10 mouse cellular contexts compared by ENCODE assay signal in the genomic region with DNA sequence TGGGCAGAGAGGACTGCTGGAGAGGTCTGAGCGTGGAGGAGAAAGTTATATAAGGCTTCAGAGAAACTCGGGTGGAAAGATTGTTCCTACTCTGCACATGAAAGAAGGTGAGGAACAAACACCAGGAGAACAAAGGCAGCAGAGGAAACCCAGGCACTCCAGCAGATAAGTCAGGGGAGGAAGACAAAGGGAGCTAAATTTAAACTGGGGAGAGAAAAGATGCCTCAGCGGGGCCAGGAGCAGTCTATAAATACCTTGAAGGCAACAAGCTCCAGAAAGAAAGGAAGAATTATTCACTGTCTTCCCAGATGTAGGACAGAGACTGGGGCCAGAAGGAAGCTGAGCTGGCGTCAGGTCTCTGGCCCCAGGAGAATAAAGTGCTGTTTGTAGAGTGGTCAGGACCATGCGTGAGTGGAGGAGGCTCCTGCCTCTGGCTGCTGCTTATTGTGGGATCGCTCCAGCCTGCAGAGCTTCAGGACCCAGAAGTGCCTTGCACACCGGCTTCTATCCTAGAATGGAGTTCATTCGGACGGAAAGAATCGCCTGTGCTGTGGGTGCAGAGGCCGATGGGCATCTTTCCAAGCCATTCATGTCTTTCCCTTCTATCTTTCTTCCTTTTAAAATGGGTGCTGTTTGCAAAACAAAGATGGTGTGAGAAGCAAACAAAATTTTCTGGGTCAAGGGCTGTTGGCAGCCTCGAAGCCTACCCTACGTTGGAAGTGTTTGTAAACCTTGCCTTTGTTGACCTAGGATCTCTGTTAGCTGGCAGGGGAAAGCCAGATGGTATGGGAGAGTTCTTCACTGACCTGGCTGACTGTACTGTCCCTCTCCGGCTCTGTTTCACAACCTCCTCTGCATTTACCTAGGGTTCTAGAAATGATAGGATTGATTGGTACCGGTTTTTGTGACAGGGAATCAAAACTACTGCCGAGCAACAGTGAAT. TPM values are rescaled to one million over a fixed set of nuclear protein-coding genes. Genes with fewer than 3 reads are reported as not detected.
DNase-seq lines count a peak whose midpoint lies in the region; ATAC-seq lines count a peak whose summit lies in the region.
"Had no signal": no experiment of that assay in that cellular context is flagged by ENCODE, and none has a peak within 500 bp of the region (broad histone marks: within the 10 kb centered on the region; RNA-seq: fewer than 3 reads in every experiment).

No protein-coding gene starts in this region.

- H3K9me3 ChIP-seq in heart, embryonic 12.5 days (replicated peaks): no peaks in the 10 kb centered on the region
- no peaks in the 10 kb centered on the region for H3K9me3 ChIP-seq in stomach, embryonic 16.5 days (replicated peaks; ENCODE audit: control insufficient read depth, low read length)
- H3K9me3 ChIP-seq: limb, embryonic 13.5 days had no signal

- no peak overlapping the region for H3K4me3 ChIP-seq in heart, embryonic 12.5 days
- no peak overlapping the region for H3K4me3 ChIP-seq in stomach, embryonic 16.5 days (replicated peaks; ENCODE audit: low read length)
- H3K4me3 ChIP-seq: limb, embryonic 13.5 days had no signal

- ATAC-seq in heart, embryonic 12.5 days (ENCODE audit: insufficient number of reproducible peaks, low FRiP score): no peak; the same call in 1 of the 2 replicates
- ATAC-seq in stomach, embryonic 16.5 days (ENCODE audit: insufficient read depth, low FRiP score): 0 out of 2 replicates have a peak, but pooled peaks have one; percentile 21
- no peak for ATAC-seq in megakaryocyte-erythroid progenitor cell, adult 5-6 weeks (replicated peaks; ENCODE audit: low FRiP score, low TSS enrichment, poor library complexity, severe bottlenecking)

- 33% methylated on average over 16 of the region's 16 CpGs for WGBS in heart, embryonic 12.5 days
- WGBS in stomach, embryonic 16.5 days: 37% methylated on average over 16 of the region's 16 CpGs

- peaks cover 21% of the 10 kb centered on the region for H3K4me1 ChIP-seq in heart, embryonic 12.5 days (replicated peaks)
- no peaks in the 10 kb centered on the region for H3K4me1 ChIP-seq in stomach, embryonic 16.5 days (ENCODE audit: control insufficient read depth, insufficient read depth, low read length)
- H3K4me1 ChIP-seq: limb, embryonic 13.5 days had no signal

- peak overlapping the region; percentile 46 for H3K4me2 ChIP-seq in heart, embryonic 12.5 days
- H3K4me2 ChIP-seq in stomach, embryonic 16.5 days (ENCODE audit: low read depth, low read length): no peak overlapping the region
- H3K4me2 ChIP-seq: limb, embryonic 13.5 days had no signal

- no peaks in the 10 kb centered on the region for H3K27me3 ChIP-seq in heart, embryonic 12.5 days (replicated peaks)
- H3K27me3 ChIP-seq in stomach, embryonic 16.5 days (ENCODE audit: control insufficient read depth, insufficient read depth, low read length): no peaks in the 10 kb centered on the region

- no peaks in the 10 kb centered on the region for H3K36me3 ChIP-seq in heart, embryonic 12.5 days
- H3K36me3 ChIP-seq in stomach, embryonic 16.5 days (ENCODE audit: control insufficient read depth, insufficient read depth, low read length): no peaks in the 10 kb centered on the region
- H3K36me3 ChIP-seq: limb, embryonic 13.5 days had no signal

- peak; percentile 14 for DNase-seq in embryo, embryonic 10 days (ENCODE audit: low spot score)
- DNase-seq in embryo, embryonic 11 days: no peak
- DNase-seq in R1 (ENCODE audit: low read depth, low spot score): peak; percentile 59
- peak; percentile 12 to 17 for DNase-seq in kidney, postnatal 4 days
- no peak for DNase-seq in B cell, adult 2 months

- H3K27ac ChIP-seq in heart, embryonic 12.5 days (ENCODE audit: poor library complexity, severe bottlenecking): peak overlapping the region; percentile 50; the same call in 1 of the 2 replicates
- no peak overlapping the region for H3K27ac ChIP-seq in stomach, embryonic 16.5 days (ENCODE audit: low read length)
- H3K27ac ChIP-seq: limb, embryonic 13.5 days had no signal

- H3K9ac ChIP-seq in heart, embryonic 12.5 days: no peak overlapping the region
- no peak overlapping the region for H3K9ac ChIP-seq in stomach, embryonic 16.5 days (ENCODE audit: low read length)
- H3K9ac ChIP-seq: limb, embryonic 13.5 days had no signal

RNA-seq across cellular contexts. Expression of a gene that starts 55.6 kb away (rescaled TPM):
- 0.18 and 0.22 TPM in 2 replicates for polyA plus RNA-seq in heart, embryonic 12.5 days (2016; fragmentation: Nextera tagmentation; extraction: Ambion mirVana)
- 3.0 and 4.2 TPM in 2 replicates for polyA plus RNA-seq in stomach, embryonic 16.5 days (2015; fragmentation: Nextera tagmentation; extraction: Ambion mirVana)
- total RNA-seq in megakaryocyte-erythroid progenitor cell, adult 5-6 weeks (2014; fragmentation: Nextera tagmentation): not detected in 2 replicates
- not detected in 2 replicates for total RNA-seq in megakaryocyte-erythroid progenitor cell, adult 5-6 weeks (2017)
- total RNA-seq: common myeloid progenitor, adult 5-6 weeks had no signal

Comparison
In these comparisons a context has a peak if more than half of its experiments do, and no peak if none do; other contexts are left out.
1. DNase-seq: peak in embryo, embryonic 10 days (single experiment), R1 (single experiment) and kidney, postnatal 4 days (2 of 2); none in embryo, embryonic 11 days (single experiment) and B cell, adult 2 months (0 of 2).